Mouse (Mus musculus) adrenal gland, postnatal 4 days (tissue): Measurements from ENCODE around the gene Ctse. TPM values are rescaled to one million over a fixed set of nuclear protein-coding genes. Genes with fewer than 3 reads are reported as not detected.

Experiments used
- DNase-seq, 2 experiments: peaks; one replicate each; pipeline ENCODE4 v3.0.0; 2021 to 2022; ENCODE audit warnings: low spot score in 2 of 2, mixed read lengths in 2 of 2
- total RNA-seq, 2 experiments: library from RNA; stranded (reverse); gene quantifications; 2 replicates each; pipeline ENCODE4 v1.2.3; 2021

Gene Ctse
- total RNA-seq, 2 experiments from 2014 or later: 15.3 to 32.2 TPM

DNA sequence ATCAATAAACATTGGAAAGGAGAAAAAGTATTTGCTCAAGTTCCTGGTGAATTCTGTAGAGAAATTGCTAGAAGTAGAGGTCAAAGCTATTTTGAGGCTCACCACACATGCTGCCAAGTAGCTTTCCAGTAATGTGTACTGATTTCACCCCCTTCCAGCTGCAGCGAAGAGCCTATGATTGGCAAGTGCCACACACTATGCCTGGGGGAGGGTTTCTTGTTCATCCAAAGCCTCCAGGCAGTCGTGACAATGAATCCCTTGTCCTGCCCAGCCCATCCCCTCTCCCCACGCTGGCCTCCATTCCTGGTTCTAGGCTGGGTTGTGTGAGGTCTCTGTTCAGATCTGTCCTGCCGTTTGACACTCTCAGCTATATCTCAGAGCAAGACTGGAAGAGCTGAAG lies 58.2 kb downstream of the Ctse start:
- DNase-seq: no peak

DNA sequence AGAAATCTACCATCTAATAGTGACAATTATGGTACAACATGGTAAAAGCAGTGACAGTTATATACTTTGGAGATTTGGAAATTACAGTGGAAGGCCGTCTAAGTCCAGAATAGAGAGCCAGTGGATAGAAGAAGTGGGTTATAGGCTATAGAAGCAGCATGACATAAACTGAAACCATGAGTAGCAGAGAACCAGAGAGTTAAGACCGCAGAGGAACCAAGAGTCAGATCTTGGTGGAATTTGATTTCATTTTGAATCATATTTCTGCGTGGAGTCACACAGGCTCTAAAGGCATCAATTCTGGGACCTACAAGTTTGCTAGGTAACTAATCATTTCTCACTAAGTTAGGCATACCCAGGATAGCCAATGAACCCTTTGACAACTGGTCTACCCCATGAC lies 60.7 kb downstream of the Ctse start:
- no peak for DNase-seq

DNA sequence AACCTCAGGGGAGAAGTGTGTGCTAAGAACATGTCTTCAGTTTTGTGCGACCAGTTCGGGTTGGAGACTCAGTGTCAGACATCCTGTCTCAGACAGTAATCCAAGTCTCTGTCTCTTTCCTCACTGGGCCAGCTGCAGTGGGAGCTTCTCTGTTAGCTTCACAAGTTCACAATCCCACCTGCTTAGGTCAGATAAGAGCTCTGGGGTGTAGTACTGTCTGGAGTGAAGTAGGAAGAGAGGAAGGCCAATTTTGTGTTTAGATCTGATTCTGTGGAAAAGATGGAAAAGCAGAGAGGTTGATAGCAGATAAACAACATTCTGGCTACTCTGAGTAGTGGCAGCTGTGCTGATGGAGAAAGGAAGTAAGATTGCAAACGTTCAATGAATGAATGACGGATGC lies 61.5 kb downstream of the Ctse start:
- DNase-seq: no peak

DNA sequence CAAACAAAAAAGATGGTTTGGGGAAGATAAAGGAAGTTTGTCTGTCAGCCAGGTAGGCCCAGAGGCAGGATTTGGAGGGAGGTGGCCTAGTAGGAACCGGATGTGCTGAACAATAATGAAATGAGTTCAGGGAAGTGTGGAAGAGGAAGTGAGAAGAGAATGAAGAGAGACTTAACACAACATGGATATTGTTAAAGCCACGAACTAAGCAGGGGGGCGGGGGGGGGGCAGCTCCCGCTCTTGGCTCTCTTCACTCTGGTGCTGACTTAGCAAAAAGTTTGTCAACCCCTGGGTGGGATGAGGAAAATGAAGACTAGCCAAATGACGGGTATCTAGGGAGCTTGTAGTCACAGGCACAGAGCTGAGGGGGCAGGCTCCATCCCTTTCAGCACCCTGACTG lies 62.3 kb downstream of the Ctse start:
- DNase-seq: no peak

DNA sequence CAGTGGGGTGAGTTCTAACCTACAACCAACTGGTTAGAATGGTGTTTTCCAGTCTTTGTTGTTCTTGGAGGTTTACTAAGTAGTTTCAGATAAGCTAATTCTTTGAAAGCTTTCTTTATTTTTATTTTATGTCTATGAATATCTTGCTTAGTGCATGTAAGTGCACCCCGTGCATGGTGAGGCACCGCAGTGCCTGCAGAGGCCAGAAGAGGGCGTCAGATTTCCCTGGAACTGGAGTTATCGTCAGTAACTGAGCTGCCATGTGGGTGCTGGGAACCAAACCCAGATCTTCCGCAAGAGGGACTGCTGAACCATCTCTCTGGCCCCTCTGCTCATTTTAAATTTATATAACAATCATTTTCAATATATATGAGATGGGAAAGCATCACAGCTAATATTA lies 63.3 kb downstream of the Ctse start:
- no peak for DNase-seq

DNA sequence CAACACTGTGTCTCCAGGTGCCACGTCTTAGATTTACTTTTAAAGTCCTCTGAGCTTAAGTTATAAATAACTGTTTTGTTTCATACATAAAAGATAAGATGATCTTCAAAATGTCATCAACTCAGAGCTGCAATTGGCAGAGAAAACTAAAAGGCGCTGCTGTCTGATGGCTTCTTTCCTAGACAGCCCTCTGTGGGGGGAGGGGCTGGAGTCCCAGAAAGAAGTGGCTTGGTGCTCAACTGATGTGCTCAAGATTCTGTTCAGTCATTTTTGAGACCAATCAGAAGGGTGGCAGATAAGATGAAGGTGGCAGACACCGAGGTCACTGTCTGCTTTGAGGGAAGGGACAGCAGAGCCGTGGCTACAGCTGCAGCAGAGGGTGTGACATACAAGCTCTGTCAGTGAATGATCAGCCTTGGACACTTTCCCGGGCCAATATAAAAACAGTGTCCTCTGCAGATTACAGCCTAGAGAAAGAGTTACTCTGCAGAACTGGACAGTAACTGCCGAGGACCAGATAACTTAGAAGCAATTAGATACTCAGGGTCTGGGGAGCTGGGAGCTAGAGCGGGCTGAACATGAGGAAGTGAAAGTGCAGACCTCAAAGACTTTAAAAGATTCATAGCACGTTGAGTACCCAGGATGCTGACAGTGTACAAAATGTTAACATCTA lies 64.1 kb downstream of the Ctse start:
- no peak for DNase-seq

DNA sequence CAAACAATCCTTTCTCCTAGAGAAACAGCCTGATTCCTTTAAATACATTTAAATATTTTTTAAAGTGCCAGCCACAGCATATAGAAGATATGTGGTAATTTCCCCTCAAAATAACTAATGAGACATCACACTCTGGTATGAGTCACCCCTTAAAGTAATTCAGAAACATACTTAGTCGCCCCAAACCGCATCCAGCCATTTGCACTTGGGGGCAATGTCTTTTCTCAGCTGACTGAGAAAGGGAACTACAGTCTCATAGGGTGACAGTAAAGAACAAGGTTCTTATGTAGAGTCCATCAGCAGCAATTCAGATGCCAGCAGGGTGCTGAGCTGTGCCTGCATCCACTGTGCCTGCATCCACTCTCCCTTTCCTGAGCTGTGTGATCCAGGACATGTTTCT lies 65.4 kb downstream of the Ctse start:
- no peak for DNase-seq

DNA sequence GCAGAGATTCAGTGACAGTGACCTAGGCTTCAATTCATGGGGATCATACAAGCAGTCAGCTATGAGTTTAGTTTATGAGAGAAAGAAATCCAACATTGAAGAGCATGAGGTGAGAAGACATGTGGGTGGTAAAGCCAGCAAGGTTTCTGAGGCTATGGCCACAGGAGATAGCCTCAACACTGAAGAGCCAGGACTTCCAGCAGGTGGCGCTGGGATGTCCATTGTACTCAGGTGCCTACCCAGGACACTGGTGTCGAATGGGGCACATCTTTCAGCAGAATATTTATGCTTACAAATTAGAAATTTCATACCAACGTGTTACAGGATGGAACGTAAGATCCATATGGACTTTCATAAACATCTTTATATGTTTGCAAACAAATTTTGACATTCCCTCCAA lies 70.2 kb downstream of the Ctse start:
- no peak for DNase-seq

DNA sequence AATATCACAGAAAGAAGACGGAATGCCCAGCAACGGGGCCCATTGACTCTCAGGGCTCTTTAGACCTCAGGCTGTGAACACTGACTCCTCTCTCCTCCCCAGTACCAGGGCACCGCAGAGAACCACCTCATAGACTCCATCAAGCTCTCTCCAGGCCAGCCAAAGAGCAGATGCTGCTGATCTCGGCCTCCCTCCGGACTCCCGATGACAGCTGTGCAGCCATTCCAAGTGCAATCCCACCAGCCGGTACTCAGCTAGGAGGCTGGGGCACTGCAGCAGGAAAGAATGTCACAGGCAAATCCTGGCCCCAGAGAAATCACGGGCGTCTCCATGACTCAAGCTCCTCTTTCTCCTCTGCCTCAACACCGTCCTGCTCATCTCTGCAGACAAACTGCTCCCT lies 73.4 kb downstream of the Ctse start:
- no peak for DNase-seq

DNA sequence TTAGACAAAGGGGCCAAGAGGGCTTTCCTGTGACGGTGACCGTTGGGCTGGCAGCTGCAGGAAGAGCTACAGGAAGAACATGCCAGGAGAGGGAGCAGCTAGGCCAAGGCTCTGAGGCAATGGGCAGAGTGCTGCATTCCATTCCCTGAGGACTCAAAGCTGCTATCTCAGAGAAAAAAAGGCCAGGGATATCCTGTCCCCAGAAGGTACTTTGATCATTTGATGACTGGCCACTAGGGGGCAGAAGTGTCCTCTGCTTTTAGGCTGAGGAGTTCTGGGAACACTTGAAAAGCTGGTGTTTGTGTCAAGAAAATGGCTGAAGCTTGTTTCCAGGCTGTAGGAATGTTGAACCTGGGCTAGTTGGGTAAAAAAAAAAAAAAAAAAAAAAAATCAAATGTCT lies 74.3 kb downstream of the Ctse start:
- DNase-seq: peak; percentile 54 to 73

DNA sequence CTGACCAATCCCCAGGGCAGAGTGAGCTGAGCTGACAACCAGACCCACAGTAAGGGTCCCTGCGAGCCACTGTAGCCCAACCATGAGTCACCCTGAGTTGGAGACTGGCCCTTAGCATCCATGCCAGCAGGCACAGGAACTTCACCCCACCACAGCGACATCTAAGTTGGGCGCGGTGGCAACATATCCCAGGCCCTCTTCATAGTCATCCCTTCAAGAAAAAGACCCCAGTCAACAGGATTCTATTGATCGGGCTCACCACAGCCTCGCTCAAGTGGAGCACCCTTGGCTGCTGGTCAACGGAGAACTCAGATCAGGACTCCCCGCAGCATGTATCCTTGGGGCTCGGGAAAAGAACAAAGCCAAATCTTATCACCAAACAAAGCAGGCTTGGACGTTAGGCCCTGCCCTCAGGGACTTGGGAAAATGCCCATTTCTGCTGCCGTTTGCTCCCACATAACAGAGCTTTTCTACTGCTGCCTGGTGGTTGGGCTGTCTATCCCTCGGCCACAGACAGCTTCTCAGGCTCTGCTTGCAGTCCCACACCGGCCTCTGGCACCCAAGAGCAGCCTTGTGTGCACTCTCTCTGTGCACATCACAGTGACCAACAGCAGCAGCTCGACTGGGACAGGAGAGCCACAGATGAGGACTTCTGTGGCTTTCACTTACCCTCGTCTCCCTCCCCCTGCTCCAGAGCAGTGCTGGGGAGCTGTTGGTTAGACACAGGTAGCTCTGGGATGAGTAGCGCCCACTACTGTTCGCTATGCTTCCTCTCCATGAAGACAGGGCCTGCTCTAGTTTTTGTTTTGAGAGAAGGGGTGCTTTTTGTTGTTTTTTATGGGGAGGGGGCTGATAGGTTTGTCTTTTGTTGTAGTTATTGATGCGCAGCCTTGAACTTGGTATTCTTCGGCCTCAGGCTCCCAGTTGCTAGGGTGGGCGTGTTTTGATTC lies 76.6 kb downstream of the Ctse start:
- DNase-seq: no peak

DNA sequence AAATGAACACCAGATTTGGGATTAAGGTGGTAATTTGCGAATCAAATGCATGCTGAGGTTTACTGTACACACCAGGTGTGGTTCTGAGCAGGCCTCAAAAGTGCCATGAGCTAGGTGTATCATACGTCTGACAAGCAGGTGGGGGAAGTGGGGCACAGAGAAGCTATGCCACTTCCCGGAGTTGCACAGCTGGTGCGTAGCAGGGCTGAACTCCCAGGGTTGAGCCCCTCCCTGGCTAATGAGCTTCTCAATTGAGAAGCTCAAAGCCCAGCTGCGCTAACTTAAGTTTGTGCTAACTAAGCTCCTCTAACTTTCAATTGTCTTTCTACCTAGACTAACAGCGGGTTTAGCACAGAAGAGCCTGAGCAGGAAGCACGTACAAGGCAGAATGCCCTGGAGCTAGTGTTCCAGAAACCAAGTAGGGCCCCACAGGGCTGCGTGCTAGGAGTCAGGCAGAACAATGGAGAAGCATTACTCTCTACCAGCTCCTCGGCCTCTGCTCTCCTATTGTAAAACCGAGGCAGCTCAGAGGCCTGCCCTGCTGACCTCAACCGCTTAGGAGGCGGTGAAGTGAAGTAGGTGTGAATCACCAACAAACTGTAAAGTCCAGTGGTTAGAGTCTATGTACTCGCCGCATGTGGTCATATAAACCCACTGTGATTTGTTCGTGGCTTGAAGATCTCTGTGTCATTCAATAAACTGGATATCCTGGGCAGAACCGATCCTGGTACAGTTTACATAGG lies 81.0 kb downstream of the Ctse start:
- no peak for DNase-seq

DNA sequence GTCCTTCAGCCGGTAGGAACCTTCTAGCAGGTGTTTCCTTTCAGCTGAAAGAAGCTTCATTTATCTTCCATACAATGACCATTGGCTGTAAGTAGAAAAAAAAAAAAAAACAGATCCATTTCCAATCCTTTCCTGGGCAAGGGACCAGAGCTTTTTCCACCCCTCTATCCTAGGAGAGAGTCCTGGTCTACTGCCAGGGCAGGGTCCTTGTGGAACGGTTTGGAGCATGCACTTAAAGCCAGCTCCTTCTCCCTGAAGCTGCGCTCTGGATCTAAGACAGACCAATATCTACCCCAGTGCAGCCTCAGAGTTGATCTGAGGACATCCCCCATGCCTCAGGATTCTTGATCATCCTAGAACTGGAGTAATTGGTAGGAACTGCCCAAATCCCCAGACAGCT lies 83.9 kb downstream of the Ctse start:
- no peak for DNase-seq

DNA sequence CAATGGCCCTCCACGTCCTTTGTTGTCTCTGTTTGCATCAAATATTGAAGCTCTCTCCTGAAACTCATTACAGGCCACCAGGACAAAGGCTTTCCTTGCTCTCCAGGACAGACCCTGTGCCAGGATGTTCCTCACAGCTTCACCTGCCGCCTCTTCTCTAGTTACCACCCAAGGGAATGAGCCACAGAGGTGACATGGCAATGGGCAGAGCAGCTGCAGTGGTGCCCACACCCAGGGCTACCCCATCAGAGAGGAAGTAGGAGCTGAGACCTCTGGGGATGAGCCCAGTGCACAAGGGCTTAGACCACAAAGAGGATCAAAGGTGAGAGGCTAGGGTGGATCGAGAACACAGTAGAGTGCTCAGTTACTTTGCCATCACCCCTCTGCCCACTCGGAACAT lies 85.4 kb downstream of the Ctse start:
- no peak for DNase-seq

Other genes starting within 250 kb of the Ctse start
- gene Srgap2, start 111.0 kb upstream of the Ctse start, total RNA-seq: 10 to 100 TPM; 40.3 to 42.2 TPM
- 1 to 10 TPM; 1.4 to 1.5 TPM for gene Fam72a, start 110.4 kb upstream of the Ctse start, total RNA-seq
- gene Avpr1b, start 39.1 kb upstream of the Ctse start, total RNA-seq: not detected
- gene Rab7b, start 50.4 kb downstream of the Ctse start, total RNA-seq: 1 to 10 TPM; 4.6 to 5.3 TPM
- under 1 TPM; 0.51 to 0.73 TPM for gene Slc26a9, start 105.7 kb downstream of the Ctse start, total RNA-seq
- 10 to 100 TPM; 11.0 to 11.5 TPM for gene Pm20d1, start 159.1 kb downstream of the Ctse start, total RNA-seq
- gene Slc41a1, start 189.2 kb downstream of the Ctse start, total RNA-seq: 10 to 100 TPM; 44.7 to 47.5 TPM
- 10 to 100 TPM; 15.1 to 18.0 TPM for gene Rab29, start 228.9 kb downstream of the Ctse start, total RNA-seq